Mouse (Mus musculus): ENCODE measurements around the gene Cd101.

- TF ChIP-seq POLR2A (IDR thresholded peaks at IDR 0.05; ENCODE audit: borderline replicate concordance, insufficient read depth, low read length) (no peak), CTCF (IDR thresholded peaks at IDR 0.05; ENCODE audit: borderline replicate concordance, insufficient read depth, low read depth, low read length) (no peak)
These were observed 18.2 kb downstream of the Cd101 start for GRCm38 (mm10) chr3:101011203-101011600.
